Comparison of ENCODE assay signal across 31 mouse cellular contexts in the genomic region with DNA sequence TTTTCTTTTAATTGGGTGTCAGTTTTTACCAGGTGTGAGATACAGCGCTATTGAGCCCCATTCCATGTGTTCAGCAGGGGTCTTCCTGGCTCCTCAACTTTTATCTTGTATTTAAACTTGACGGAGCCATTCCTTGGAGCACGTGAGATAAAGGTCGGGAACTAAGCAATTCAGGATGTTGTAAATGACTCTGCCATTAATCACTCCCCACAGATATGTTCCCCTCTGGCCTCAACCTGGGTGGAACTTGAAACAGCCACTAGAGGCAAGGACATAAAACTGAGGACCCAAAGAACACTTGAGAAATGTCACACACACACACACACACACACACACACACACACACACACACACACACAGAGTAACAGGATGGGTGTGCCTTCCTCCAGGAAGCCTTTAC. TPM values are rescaled to one million over a fixed set of nuclear protein-coding genes. Genes with fewer than 3 reads are reported as not detected.
DNase-seq lines count a peak whose midpoint lies in the region; ATAC-seq and TF ChIP-seq lines count a peak whose summit lies in the region.
"Had no signal": no experiment of that assay in that cellular context is flagged by ENCODE, and none has a peak within 500 bp of the region (broad histone marks: within the 10 kb centered on the region; RNA-seq: fewer than 3 reads in every experiment).

No protein-coding gene starts in this region.

- no peak for ATAC-seq in lung, postnatal 0 days
- no peak for ATAC-seq in midbrain, embryonic 13.5 days
- ATAC-seq in kidney, embryonic 16.5 days (ENCODE audit: low FRiP score, low TSS enrichment), result no peak
- ATAC-seq: forebrain, embryonic 13.5 days; forebrain, embryonic 16.5 days; hindbrain, postnatal 0 days had no signal

- H3K36me3 ChIP-seq in lung, postnatal 0 days (ENCODE audit: insufficient read depth, low read length), result no peaks in the 10 kb centered on the region
- no peaks in the 10 kb centered on the region for H3K36me3 ChIP-seq in small intestine, adult 2 months (ENCODE audit: control insufficient read depth, insufficient read depth, low read length)
- H3K36me3 ChIP-seq in midbrain, embryonic 13.5 days, result no peaks in the 10 kb centered on the region
- H3K36me3 ChIP-seq in kidney, embryonic 16.5 days (ENCODE audit: insufficient read depth, low read length), result no peaks in the 10 kb centered on the region
- H3K36me3 ChIP-seq: embryonic facial prominence, embryonic 10.5 days; embryonic facial prominence, embryonic 13.5 days; forebrain, embryonic 10.5 days; G1E; heart, embryonic 10.5 days; heart, embryonic 13.5 days had no signal

- H3K4me3 ChIP-seq in lung, postnatal 0 days (ENCODE audit: low read depth, low read length), result no peak overlapping the region
- H3K4me3 ChIP-seq in small intestine, adult 2 months (ENCODE audit: low read depth, low read length), result no peak overlapping the region
- H3K4me3 ChIP-seq in midbrain, embryonic 13.5 days (replicated peaks), result no peak overlapping the region
- no peak overlapping the region for H3K4me3 ChIP-seq in kidney, embryonic 16.5 days (ENCODE audit: low read length)
- H3K4me3 ChIP-seq: embryonic facial prominence, embryonic 10.5 days; embryonic facial prominence, embryonic 13.5 days; forebrain, embryonic 10.5 days; forebrain, embryonic 13.5 days; heart, adult 2 months; heart, embryonic 10.5 days; heart, embryonic 13.5 days had no signal

- DNase-seq in lung, postnatal 0 days (ENCODE audit: low spot score), result no peak
- DNase-seq in lung, postnatal 10 days, result no peak
- DNase-seq in NIH3T3 (ENCODE audit: low read depth), result peak; percentile 32
- DNase-seq: cerebellum, adult 11-12 months; cerebellum, adult 8-10 months; cerebellum, postnatal 10 days; cerebellum, postnatal 36 days; embryo, embryonic 11 days; gastrocnemius, postnatal 10 days; gastrocnemius, postnatal 36 days; heart, adult 2 months; heart, postnatal 14 days; heart, postnatal 4 days had no signal

- no peaks in the 10 kb centered on the region for H3K27me3 ChIP-seq in lung, postnatal 0 days (replicated peaks; ENCODE audit: insufficient read depth, low read length)
- H3K27me3 ChIP-seq in small intestine, adult 2 months (ENCODE audit: control insufficient read depth, insufficient read depth, low read length), result no peaks in the 10 kb centered on the region
- H3K27me3 ChIP-seq in midbrain, embryonic 13.5 days, result no peaks in the 10 kb centered on the region
- no peaks in the 10 kb centered on the region for H3K27me3 ChIP-seq in kidney, embryonic 16.5 days (ENCODE audit: insufficient read depth, low read length)
- H3K27me3 ChIP-seq: CH12.LX; embryonic facial prominence, embryonic 13.5 days; forebrain, embryonic 13.5 days; heart, embryonic 13.5 days had no signal

- WGBS in lung, postnatal 0 days, result 43% methylated on average over 4 of the region's 4 CpGs
- 36% methylated on average over 4 of the region's 4 CpGs for WGBS in small intestine, adult 2 months
- 82% methylated on average over 4 of the region's 4 CpGs for WGBS in midbrain, embryonic 13.5 days
- 36% methylated on average over 4 of the region's 4 CpGs for whole genome bisulfite sequencing in kidney, embryonic 16.5 days

- H3K9me3 ChIP-seq in lung, postnatal 0 days (ENCODE audit: low read length), result no peaks in the 10 kb centered on the region
- H3K9me3 ChIP-seq in midbrain, embryonic 13.5 days, result no peaks in the 10 kb centered on the region
- no peaks in the 10 kb centered on the region for H3K9me3 ChIP-seq in kidney, embryonic 16.5 days (ENCODE audit: low read length)
- H3K9me3 ChIP-seq: embryonic facial prominence, embryonic 13.5 days; forebrain, embryonic 10.5 days; forebrain, embryonic 13.5 days; G1E; heart, embryonic 10.5 days had no signal

- no peak overlapping the region for H3K9ac ChIP-seq in lung, postnatal 0 days (replicated peaks; ENCODE audit: low read depth)
- H3K9ac ChIP-seq in midbrain, embryonic 13.5 days (replicated peaks), result no peak overlapping the region
- H3K9ac ChIP-seq in kidney, embryonic 16.5 days (replicated peaks; ENCODE audit: low read length), result no peak overlapping the region
- H3K9ac ChIP-seq: embryonic facial prominence, embryonic 13.5 days; forebrain, embryonic 13.5 days; heart, embryonic 13.5 days; hindbrain, embryonic 14.5 days had no signal

- no peak; the same call in 1 of the 2 replicates for TF ChIP-seq CTCF in lung, postnatal 0 days (IDR thresholded peaks at IDR 0.05)
- no peak for TF ChIP-seq CTCF in small intestine, adult 2 months (IDR thresholded peaks at IDR 0.05; ENCODE audit: extremely low read depth, insufficient read length, insufficient replicate concordance, low read depth, low read length)

- no peaks in the 10 kb centered on the region for H3K4me1 ChIP-seq in lung, postnatal 0 days (ENCODE audit: insufficient read depth, low read depth, low read length)
- H3K4me1 ChIP-seq in small intestine, adult 2 months (ENCODE audit: control insufficient read depth, insufficient read depth, insufficient read length, low read length), result peaks cover 8% of the 10 kb centered on the region; the same call in 1 of the 2 replicates
- H3K4me1 ChIP-seq in midbrain, embryonic 13.5 days (replicated peaks), result no peaks in the 10 kb centered on the region; the same call in 1 of the 2 replicates
- H3K4me1 ChIP-seq in kidney, embryonic 16.5 days (ENCODE audit: insufficient read depth, low read length), result peaks cover 13% of the 10 kb centered on the region; the same call in 1 of the 2 replicates
- H3K4me1 ChIP-seq: forebrain, embryonic 13.5 days had no signal

- no peak overlapping the region for H3K4me2 ChIP-seq in lung, postnatal 0 days (replicated peaks; ENCODE audit: low read depth, low read length)
- no peak overlapping the region for H3K4me2 ChIP-seq in midbrain, embryonic 13.5 days (replicated peaks)
- no peak overlapping the region for H3K4me2 ChIP-seq in kidney, embryonic 16.5 days (replicated peaks; ENCODE audit: low read depth, low read length)
- H3K4me2 ChIP-seq: embryonic facial prominence, embryonic 13.5 days; forebrain, embryonic 13.5 days; heart, embryonic 13.5 days; hindbrain, embryonic 14.5 days had no signal

- TF ChIP-seq EP300 in lung, postnatal 0 days (IDR thresholded peaks at IDR 0.05), result peak; percentile 38

- TF ChIP-seq POLR2A in small intestine, adult 2 months (IDR thresholded peaks at IDR 0.05; ENCODE audit: low read depth, low read length), result no peak

- H3K27ac ChIP-seq in lung, postnatal 0 days (ENCODE audit: low read length), result no peak overlapping the region
- peak overlapping the region; percentile 18; the same call in 1 of the 2 replicates for H3K27ac ChIP-seq in small intestine, adult 2 months (ENCODE audit: insufficient read depth, low read depth, low read length)
- H3K27ac ChIP-seq in midbrain, embryonic 13.5 days, result no peak overlapping the region
- no peak overlapping the region for H3K27ac ChIP-seq in kidney, embryonic 16.5 days (ENCODE audit: low read length)
- H3K27ac ChIP-seq: embryonic facial prominence, embryonic 10.5 days; embryonic facial prominence, embryonic 13.5 days; forebrain, embryonic 10.5 days; forebrain, embryonic 13.5 days; heart, adult 2 months; heart, embryonic 10.5 days; heart, embryonic 13.5 days; hindbrain, embryonic 14.5 days; hindbrain, postnatal 0 days had no signal

RNA-seq across cellular contexts. Expression of a gene that starts 22.5 kb away (rescaled TPM):
- not detected in 2 replicates for polyA plus RNA-seq in lung, postnatal 0 days (2015; fragmentation: Nextera tagmentation; extraction: Ambion mirVana)
- not detected in 2 replicates for polyA plus RNA-seq in small intestine, adult 2 months (2012; rRNA removed)
- polyA plus RNA-seq in midbrain, embryonic 13.5 days (2015; fragmentation: Nextera tagmentation; extraction: Ambion mirVana), result not detected in 2 replicates
- not detected in 2 replicates for polyA plus RNA-seq in kidney, embryonic 16.5 days (2015; fragmentation: Nextera tagmentation; extraction: Ambion mirVana)
- polyA plus RNA-seq: adrenal gland, adult 2 months; cortical plate, adult 2 months; embryonic facial prominence, embryonic 10.5 days; embryonic facial prominence, embryonic 13.5 days; forebrain, embryonic 10.5 days; forebrain, embryonic 13.5 days; forebrain, embryonic 16.5 days; G1E; heart, adult 2 months; heart, embryonic 10.5 days; heart, embryonic 13.5 days; heart, embryonic 16.5 days; hindbrain, embryonic 11.5 days; hindbrain, embryonic 14.5 days; hindbrain, postnatal 0 days had no signal
